Mouse (Mus musculus): Measurements from ENCODE around the gene Cdh26. TPM values are rescaled to one million over a fixed set of nuclear protein-coding genes. Genes with fewer than 3 reads are reported as not detected.

The Cdh26 gene
- total RNA-seq, 2 experiments from 2014 or later = not detected

GRCm38 (mm10) chr2:178495816-178496215, 65.5 kb downstream of the Cdh26 start:
- DNase-seq = no peak
- H3K4me3 ChIP-seq = no peak overlapping the region
- TF ChIP-seq CTCF (IDR thresholded peaks at IDR 0.05) = no peak
- intact Hi-C loops (cut with DNase I) = no loop called here
- H3K27ac ChIP-seq = no peak overlapping the region

- no peak for TF ChIP-seq CTCF (IDR thresholded peaks at IDR 0.05)
- DNase-seq = no peak
- Histone ChIP-seq H3K27ac (peak overlapping the region; percentile 62), H3K4me3 (no peak overlapping the region)
- intact Hi-C loops (cut with DNase I) = no loop called here
Observed at GRCm38 (mm10) chr2:178497900-178498299, 67.6 kb downstream of the Cdh26 start.

GRCm38 (mm10) chr2:178498409-178498808, 68.1 kb downstream of the Cdh26 start:
- DNase-seq = peak; percentile 30

GRCm38 (mm10) chr2:178502469-178502868, 72.1 kb downstream of the Cdh26 start:
- no peak for DNase-seq
- Histone ChIP-seq H3K27ac (no peak overlapping the region), H3K4me3 (no peak overlapping the region)
- intact Hi-C loops (cut with DNase I) = no loop called here
- no peak for TF ChIP-seq CTCF (IDR thresholded peaks at IDR 0.05)

More at GRCm38 (mm10) chr2:178498409-178498808, 68.1 kb downstream of the Cdh26 start:
- intact Hi-C loops (cut with DNase I) = no loop called here
- no peak overlapping the region for H3K4me3 ChIP-seq
- H3K27ac ChIP-seq = peak overlapping the region; percentile 62
- no peak for TF ChIP-seq CTCF (IDR thresholded peaks at IDR 0.05)

GRCm38 (mm10) chr2:178506056-178506455, 75.7 kb downstream of the Cdh26 start:
- no peak for DNase-seq
- no peak overlapping the region for H3K27ac ChIP-seq
- no peak overlapping the region for H3K4me3 ChIP-seq
- TF ChIP-seq CTCF (IDR thresholded peaks at IDR 0.05) = no peak
- intact Hi-C loops (cut with DNase I) = loop anchor here (2.0 to 5.0 kb wide), 3 partner anchors 79 to 1371 kb away; no protein-coding TSS in a partner anchor

- intact Hi-C loops (cut with DNase I) = loop anchor here (2.0 to 5.0 kb wide), 3 partner anchors 80 to 1370 kb away; no protein-coding TSS in a partner anchor
- peak; percentile 98; the same call in 1 of the 2 replicates for TF ChIP-seq CTCF (IDR thresholded peaks at IDR 0.05)
- no peak overlapping the region for H3K4me3 ChIP-seq
- no peak overlapping the region for H3K27ac ChIP-seq
- peak; percentile 72 for DNase-seq
Observed at GRCm38 (mm10) chr2:178507379-178508014, 77.2 kb downstream of the Cdh26 start.

GRCm38 (mm10) chr2:178508279-178508678, 77.9 kb downstream of the Cdh26 start:
- Histone ChIP-seq H3K4me3 (no peak overlapping the region), H3K27ac (no peak overlapping the region)
- no peak for TF ChIP-seq CTCF (IDR thresholded peaks at IDR 0.05)
- intact Hi-C loops (cut with DNase I) = loop anchor here (5.0 kb wide), 2 partner anchors 81 to 1369 kb away; no protein-coding TSS in a partner anchor
- DNase-seq = no peak

- intact Hi-C loops (cut with DNase I) = no loop called here
- no peak overlapping the region for H3K4me3 ChIP-seq
- no peak for TF ChIP-seq CTCF (IDR thresholded peaks at IDR 0.05)
- no peak overlapping the region for H3K27ac ChIP-seq
- no peak for DNase-seq
Observed at GRCm38 (mm10) chr2:178513043-178513442, 82.7 kb downstream of the Cdh26 start.

GRCm38 (mm10) chr2:178513636-178514071, 83.3 kb downstream of the Cdh26 start:
- Histone ChIP-seq H3K4me3 (no peak overlapping the region), H3K27ac (no peak overlapping the region)
- DNase-seq = peak; percentile 52
- TF ChIP-seq CTCF (IDR thresholded peaks at IDR 0.05) = no peak
- intact Hi-C loops (cut with DNase I) = no loop called here

- no peak for DNase-seq
- TF ChIP-seq CTCF (IDR thresholded peaks at IDR 0.05) = no peak
- Histone ChIP-seq H3K4me3 (no peak overlapping the region), H3K27ac (no peak overlapping the region)
- intact Hi-C loops (cut with DNase I) = no loop called here
Observed at GRCm38 (mm10) chr2:178516421-178516820, 86.1 kb downstream of the Cdh26 start.

- intact Hi-C loops (cut with DNase I) = no loop called here
- H3K4me3 ChIP-seq = no peak overlapping the region
- H3K27ac ChIP-seq = no peak overlapping the region
- no peak for DNase-seq
- TF ChIP-seq CTCF (IDR thresholded peaks at IDR 0.05) = no peak
Observed at GRCm38 (mm10) chr2:178516941-178517340, 86.6 kb downstream of the Cdh26 start.

- Histone ChIP-seq H3K27ac (no peak overlapping the region), H3K4me3 (no peak overlapping the region)
- no peak for TF ChIP-seq CTCF (IDR thresholded peaks at IDR 0.05)
- no peak for DNase-seq
- intact Hi-C loops (cut with DNase I) = no loop called here
Observed at GRCm38 (mm10) chr2:178519321-178519720, 89.0 kb downstream of the Cdh26 start.

GRCm38 (mm10) chr2:178520216-178520615, 89.9 kb downstream of the Cdh26 start:
- no peak for DNase-seq
- intact Hi-C loops (cut with DNase I) = no loop called here
- no peak overlapping the region for H3K27ac ChIP-seq
- H3K4me3 ChIP-seq = no peak overlapping the region
- no peak for TF ChIP-seq CTCF (IDR thresholded peaks at IDR 0.05)

- DNase-seq = no peak
- H3K27ac ChIP-seq = no peak overlapping the region
- TF ChIP-seq CTCF (IDR thresholded peaks at IDR 0.05) = no peak
- intact Hi-C loops (cut with DNase I) = no loop called here
- H3K4me3 ChIP-seq = no peak overlapping the region
Observed at GRCm38 (mm10) chr2:178522331-178522730, 92.0 kb downstream of the Cdh26 start.

All from gastrocnemius, adult 2 months (tissue).